Comparison of ENCODE assay signal across 12 mouse cellular contexts in the genomic region with DNA sequence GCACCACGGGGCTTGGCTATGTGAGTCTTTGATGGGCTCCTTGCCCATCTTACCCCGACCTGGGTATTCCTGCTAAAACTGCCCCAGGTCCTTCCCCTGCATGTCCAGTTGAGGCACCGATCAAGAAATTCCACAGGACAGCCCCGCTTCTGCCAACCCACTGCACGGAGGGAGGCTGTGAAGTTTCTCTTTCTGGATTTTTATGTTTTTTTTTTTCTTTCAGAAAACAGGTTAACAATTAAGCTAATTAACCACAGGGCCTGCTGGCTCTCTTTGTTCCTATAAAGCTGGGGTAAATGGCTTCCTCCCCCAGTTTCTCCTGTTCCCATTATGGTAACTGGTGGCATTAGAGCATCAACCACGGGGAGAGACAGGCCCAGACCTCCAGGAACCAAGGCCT. TPM values are rescaled to one million over a fixed set of nuclear protein-coding genes. Genes with fewer than 3 reads are reported as not detected.
DNase-seq lines count a peak whose midpoint lies in the region; ATAC-seq and TF ChIP-seq lines count a peak whose summit lies in the region.
"Had no signal": no experiment of that assay in that cellular context is flagged by ENCODE, and none has a peak within 500 bp of the region (broad histone marks: within the 10 kb centered on the region; RNA-seq: fewer than 3 reads in every experiment).

No protein-coding gene starts in this region.

- peaks cover 43% of the 10 kb centered on the region for H3K27me3 ChIP-seq in forebrain, embryonic 12.5 days
- peaks cover 38% of the 10 kb centered on the region for H3K27me3 ChIP-seq in forebrain, embryonic 13.5 days
- H3K27me3 ChIP-seq in liver, adult 2 months (ENCODE audit: control insufficient read depth, insufficient read depth, low read length) = no peaks in the 10 kb centered on the region
- no peaks in the 10 kb centered on the region for H3K27me3 ChIP-seq in kidney, embryonic 16.5 days (ENCODE audit: insufficient read depth, low read length)
- no peaks in the 10 kb centered on the region for H3K27me3 ChIP-seq in stomach, embryonic 14.5 days (ENCODE audit: control insufficient read depth, insufficient read depth, low read length)
- no peaks in the 10 kb centered on the region for H3K27me3 ChIP-seq in cerebellum, adult 2 months (ENCODE audit: control insufficient read depth, insufficient read depth, low read length)

- TF ChIP-seq POLR2A in liver, adult 2 months (IDR thresholded peaks at IDR 0.05; ENCODE audit: extremely low read depth, insufficient read depth, low read length) = no peak
- no peak for TF ChIP-seq POLR2A in cerebellum, adult 2 months (IDR thresholded peaks at IDR 0.05; ENCODE audit: borderline replicate concordance, insufficient read depth, low read length)

- H3K9ac ChIP-seq in forebrain, embryonic 12.5 days = 0 out of 2 replicates have a peak overlapping the region, but pooled peaks have one; percentile 21
- H3K9ac ChIP-seq in forebrain, embryonic 13.5 days = no peak overlapping the region
- no peak overlapping the region for H3K9ac ChIP-seq in liver, adult 2 months (ENCODE audit: low read depth, low read length)
- peak overlapping the region; percentile 54 for H3K9ac ChIP-seq in kidney, embryonic 16.5 days (replicated peaks; ENCODE audit: low read length)
- H3K9ac ChIP-seq in stomach, embryonic 14.5 days (replicated peaks; ENCODE audit: low read depth, low read length) = no peak overlapping the region

- no peak for DNase-seq in liver, adult 2 months (ENCODE audit: extremely low read depth, low read depth, low spot score)
- DNase-seq in liver = no peak
- DNase-seq in cerebellum, adult 2 months = no peak
- DNase-seq: gastrocnemius, postnatal 14 days; right cerebral cortex, postnatal 4 days had no signal

- WGBS in forebrain, embryonic 12.5 days = 51% methylated on average over 6 of the region's 6 CpGs
- 50% methylated on average over 6 of the region's 6 CpGs for WGBS in forebrain, embryonic 13.5 days
- 53% methylated on average over 6 of the region's 6 CpGs for WGBS in liver, adult 2 months
- 49% methylated on average over 6 of the region's 6 CpGs for WGBS in kidney, embryonic 16.5 days
- WGBS in stomach, embryonic 14.5 days = 71% methylated on average over 6 of the region's 6 CpGs
- 84% methylated on average over 6 of the region's 6 CpGs for WGBS in cerebellum, adult 2 months

- H3K79me2 ChIP-seq in liver, adult 2 months (ENCODE audit: control insufficient read depth, insufficient read depth, low read length) = peaks cover 27% of the 10 kb centered on the region; the same call in 1 of the 2 replicates

- H3K27ac ChIP-seq in forebrain, embryonic 12.5 days = no peak overlapping the region
- H3K27ac ChIP-seq in forebrain, embryonic 13.5 days = no peak overlapping the region
- peak overlapping the region; percentile 95 for H3K27ac ChIP-seq in liver, adult 2 months (replicated peaks; ENCODE audit: insufficient read depth, low read depth, low read length)
- H3K27ac ChIP-seq in kidney, embryonic 16.5 days (ENCODE audit: low read length) = peak overlapping the region; percentile 94
- peak overlapping the region; percentile 79; the same call in 1 of the 2 replicates for H3K27ac ChIP-seq in stomach, embryonic 14.5 days (ENCODE audit: low read length)
- H3K27ac ChIP-seq in cerebellum, adult 2 months (ENCODE audit: insufficient read depth, low read length) = no peak overlapping the region
- H3K27ac ChIP-seq: left cerebral cortex, adult 2 months had no signal

- no peak for TF ChIP-seq CTCF in liver, adult 2 months (IDR thresholded peaks at IDR 0.05; ENCODE audit: low read depth, low read length)
- TF ChIP-seq CTCF in cerebellum, adult 2 months (IDR thresholded peaks at IDR 0.05; ENCODE audit: borderline replicate concordance, insufficient read depth, low read depth, low read length) = no peak

- H3K36me3 ChIP-seq in forebrain, embryonic 12.5 days (replicated peaks) = no peaks in the 10 kb centered on the region
- no peaks in the 10 kb centered on the region for H3K36me3 ChIP-seq in forebrain, embryonic 13.5 days (ENCODE audit: poor library complexity, severe bottlenecking)
- H3K36me3 ChIP-seq in liver, adult 2 months (ENCODE audit: control insufficient read depth, insufficient read depth, low read length) = no peaks in the 10 kb centered on the region
- H3K36me3 ChIP-seq in kidney, embryonic 16.5 days (ENCODE audit: insufficient read depth, low read length) = no peaks in the 10 kb centered on the region
- no peaks in the 10 kb centered on the region for H3K36me3 ChIP-seq in stomach, embryonic 14.5 days (ENCODE audit: control insufficient read depth, insufficient read depth, low read length)

- H3K9me3 ChIP-seq in forebrain, embryonic 12.5 days = no peaks in the 10 kb centered on the region
- no peaks in the 10 kb centered on the region for H3K9me3 ChIP-seq in forebrain, embryonic 13.5 days (replicated peaks)
- H3K9me3 ChIP-seq in kidney, embryonic 16.5 days (ENCODE audit: low read length) = no peaks in the 10 kb centered on the region
- H3K9me3 ChIP-seq in stomach, embryonic 14.5 days (ENCODE audit: control insufficient read depth, low read depth, low read length) = no peaks in the 10 kb centered on the region

- ATAC-seq in forebrain, embryonic 12.5 days (ENCODE audit: low FRiP score) = no peak
- no peak for ATAC-seq in forebrain, embryonic 13.5 days
- ATAC-seq in kidney, embryonic 16.5 days (ENCODE audit: low FRiP score, low TSS enrichment) = no peak
- ATAC-seq in stomach, embryonic 14.5 days (ENCODE audit: insufficient number of reproducible peaks, insufficient read depth, low FRiP score, low read depth) = no peak
- no peak for ATAC-seq in granulocyte monocyte progenitor cell, adult 5-6 weeks (replicated peaks; ENCODE audit: poor library complexity, severe bottlenecking)

- H3K4me1 ChIP-seq in forebrain, embryonic 12.5 days = peaks cover 16% of the 10 kb centered on the region
- peaks cover 12% of the 10 kb centered on the region; the same call in 1 of the 2 replicates for H3K4me1 ChIP-seq in forebrain, embryonic 13.5 days
- H3K4me1 ChIP-seq in liver, adult 2 months (ENCODE audit: control insufficient read depth, insufficient read depth, low read length) = peaks cover 46% of the 10 kb centered on the region
- peaks cover 87% of the 10 kb centered on the region for H3K4me1 ChIP-seq in kidney, embryonic 16.5 days (ENCODE audit: insufficient read depth, low read length)
- peaks cover 44% of the 10 kb centered on the region for H3K4me1 ChIP-seq in stomach, embryonic 14.5 days (ENCODE audit: control insufficient read depth, insufficient read depth, low read length)
- H3K4me1 ChIP-seq in cerebellum, adult 2 months (ENCODE audit: control insufficient read depth, insufficient read depth, low read length) = no peaks in the 10 kb centered on the region

- H3K4me3 ChIP-seq in forebrain, embryonic 12.5 days (replicated peaks) = no peak overlapping the region
- H3K4me3 ChIP-seq in forebrain, embryonic 13.5 days = no peak overlapping the region
- H3K4me3 ChIP-seq in liver, adult 2 months (ENCODE audit: insufficient read depth, low read depth, low read length) = no peak overlapping the region
- H3K4me3 ChIP-seq in kidney, embryonic 16.5 days (ENCODE audit: low read length) = no peak overlapping the region
- no peak overlapping the region for H3K4me3 ChIP-seq in stomach, embryonic 14.5 days (ENCODE audit: low read depth, low read length)
- no peak overlapping the region for H3K4me3 ChIP-seq in cerebellum, adult 2 months (replicated peaks; ENCODE audit: insufficient read depth, low read depth, low read length)
- H3K4me3 ChIP-seq: left cerebral cortex, adult 2 months had no signal

- H3K4me2 ChIP-seq in forebrain, embryonic 12.5 days = no peak overlapping the region
- H3K4me2 ChIP-seq in forebrain, embryonic 13.5 days = no peak overlapping the region
- H3K4me2 ChIP-seq in kidney, embryonic 16.5 days (replicated peaks; ENCODE audit: low read depth, low read length) = peak overlapping the region; percentile 13; the same call in 1 of the 2 replicates
- no peak overlapping the region for H3K4me2 ChIP-seq in stomach, embryonic 14.5 days (replicated peaks; ENCODE audit: low read depth, low read length)

RNA-seq across cellular contexts. Expression of a gene that starts 10.2 kb away (rescaled TPM):
- 2.4 and 2.7 TPM in 2 replicates for polyA plus RNA-seq in forebrain, embryonic 12.5 days (2016; fragmentation: Nextera tagmentation; extraction: Ambion mirVana)
- 0.68 and 1.2 TPM in 2 replicates for polyA plus RNA-seq in forebrain, embryonic 13.5 days (2015; fragmentation: Nextera tagmentation; extraction: Ambion mirVana)
- 15.8 and 17.2 TPM in 2 replicates for total RNA-seq in liver, adult 2 months (2014; rRNA removed)
- 46.8 and 52.7 TPM in 2 replicates for polyA plus RNA-seq in liver, adult 2 months (2012; rRNA removed)
- polyA plus RNA-seq in kidney, embryonic 16.5 days (2015; fragmentation: Nextera tagmentation; extraction: Ambion mirVana) = 58.3 and 64.5 TPM in 2 replicates
- 37.6 and 41.1 TPM in 2 replicates for polyA plus RNA-seq in stomach, embryonic 14.5 days (2014; fragmentation: Nextera tagmentation; extraction: Ambion mirVana)
- total RNA-seq in granulocyte monocyte progenitor cell, adult 5-6 weeks (2014; fragmentation: Nextera tagmentation) = 4.2 and 11.3 TPM in 2 replicates
- total RNA-seq in granulocyte monocyte progenitor cell, adult 5-6 weeks (2017) = 2.8 and 4.1 TPM in 2 replicates
- polyA plus RNA-seq in cerebellum, adult 2 months (2012; rRNA removed) = 1.8 and 2.5 TPM in 2 replicates

RNA-seq across cellular contexts. Expression of a gene that starts 19.5 kb away (rescaled TPM):
- 27.1 and 28.4 TPM in 2 replicates for polyA plus RNA-seq in forebrain, embryonic 12.5 days (2016; fragmentation: Nextera tagmentation; extraction: Ambion mirVana)
- 23.2 and 23.9 TPM in 2 replicates for polyA plus RNA-seq in forebrain, embryonic 13.5 days (2015; fragmentation: Nextera tagmentation; extraction: Ambion mirVana)
- total RNA-seq in liver, adult 2 months (2014; rRNA removed) = 4.0 and 5.8 TPM in 2 replicates
- polyA plus RNA-seq in liver, adult 2 months (2012; rRNA removed) = 11.2 and 15.6 TPM in 2 replicates
- 48.1 and 50.2 TPM in 2 replicates for polyA plus RNA-seq in kidney, embryonic 16.5 days (2015; fragmentation: Nextera tagmentation; extraction: Ambion mirVana)
- polyA plus RNA-seq in stomach, embryonic 14.5 days (2014; fragmentation: Nextera tagmentation; extraction: Ambion mirVana) = 24.3 and 25.0 TPM in 2 replicates
- 21.9 and 22.5 TPM in 2 replicates for total RNA-seq in granulocyte monocyte progenitor cell, adult 5-6 weeks (2014; fragmentation: Nextera tagmentation)
- total RNA-seq in granulocyte monocyte progenitor cell, adult 5-6 weeks (2017) = 8.5 and 18.6 TPM in 2 replicates
- 21.1 and 25.0 TPM in 2 replicates for polyA plus RNA-seq in cerebellum, adult 2 months (2012; rRNA removed)

RNA-seq across cellular contexts. Expression of a gene that starts 20.6 kb away (rescaled TPM):
- 15.5 and 19.5 TPM in 2 replicates for polyA plus RNA-seq in forebrain, embryonic 12.5 days (2016; fragmentation: Nextera tagmentation; extraction: Ambion mirVana)
- polyA plus RNA-seq in forebrain, embryonic 13.5 days (2015; fragmentation: Nextera tagmentation; extraction: Ambion mirVana) = 10.7 and 13.3 TPM in 2 replicates
- 2.9 and 3.8 TPM in 2 replicates for total RNA-seq in liver, adult 2 months (2014; rRNA removed)
- 8.9 and 9.7 TPM in 2 replicates for polyA plus RNA-seq in liver, adult 2 months (2012; rRNA removed)
- 21.5 and 23.6 TPM in 2 replicates for polyA plus RNA-seq in kidney, embryonic 16.5 days (2015; fragmentation: Nextera tagmentation; extraction: Ambion mirVana)
- polyA plus RNA-seq in stomach, embryonic 14.5 days (2014; fragmentation: Nextera tagmentation; extraction: Ambion mirVana) = 14.3 and 15.3 TPM in 2 replicates
- 1.9 and 5.1 TPM in 2 replicates for total RNA-seq in granulocyte monocyte progenitor cell, adult 5-6 weeks (2014; fragmentation: Nextera tagmentation)
- total RNA-seq in granulocyte monocyte progenitor cell, adult 5-6 weeks (2017) = 1.7 and 3.5 TPM in 2 replicates
- 16.5 and 17.1 TPM in 2 replicates for polyA plus RNA-seq in cerebellum, adult 2 months (2012; rRNA removed)

RNA-seq across cellular contexts. Expression of a gene that starts 24.2 kb away (rescaled TPM):
- polyA plus RNA-seq in forebrain, embryonic 12.5 days (2016; fragmentation: Nextera tagmentation; extraction: Ambion mirVana) = 0.17 and 0.31 TPM in 2 replicates
- polyA plus RNA-seq in forebrain, embryonic 13.5 days (2015; fragmentation: Nextera tagmentation; extraction: Ambion mirVana) = 0.21 TPM in 1 of 2 replicates, not detected in the other
- 0.07 and 0.28 TPM in 2 replicates for total RNA-seq in liver, adult 2 months (2014; rRNA removed)
- 0.51 and 0.56 TPM in 2 replicates for polyA plus RNA-seq in liver, adult 2 months (2012; rRNA removed)
- 12.6 and 14.2 TPM in 2 replicates for polyA plus RNA-seq in kidney, embryonic 16.5 days (2015; fragmentation: Nextera tagmentation; extraction: Ambion mirVana)
- polyA plus RNA-seq in stomach, embryonic 14.5 days (2014; fragmentation: Nextera tagmentation; extraction: Ambion mirVana) = 3.1 and 5.9 TPM in 2 replicates
- 4.4 and 5.4 TPM in 2 replicates for total RNA-seq in granulocyte monocyte progenitor cell, adult 5-6 weeks (2014; fragmentation: Nextera tagmentation)
- 1.1 and 2.1 TPM in 2 replicates for total RNA-seq in granulocyte monocyte progenitor cell, adult 5-6 weeks (2017)
- polyA plus RNA-seq in cerebellum, adult 2 months (2012; rRNA removed) = 0.16 and 0.32 TPM in 2 replicates
- total RNA-seq: midbrain, postnatal 0 days had no signal

Comparison
In these comparisons a context has a peak if more than half of its experiments do, and no peak if none do; other contexts are left out.
1. H3K9ac ChIP-seq: peak in forebrain, embryonic 12.5 days (single experiment) and kidney, embryonic 16.5 days (single experiment); none in forebrain, embryonic 13.5 days (single experiment), liver, adult 2 months (single experiment) and stomach, embryonic 14.5 days (single experiment).
2. H3K27ac ChIP-seq: peak in liver, adult 2 months (single experiment), kidney, embryonic 16.5 days (single experiment) and stomach, embryonic 14.5 days (single experiment); none in forebrain, embryonic 12.5 days (single experiment), forebrain, embryonic 13.5 days (single experiment) and cerebellum, adult 2 months (single experiment).
3. RNA of a gene that starts 10.2 kb away (polyA plus RNA-seq): 58.3 to 64.5 TPM in kidney, embryonic 16.5 days, 46.8 to 52.7 TPM in liver, adult 2 months and 37.6 to 41.1 TPM in stomach, embryonic 14.5 days; 1.8 to 2.5 TPM in cerebellum, adult 2 months, 2.4 to 2.7 TPM in forebrain, embryonic 12.5 days and 0.68 to 1.2 TPM in forebrain, embryonic 13.5 days; every median in the first group is over 10 times any median in the second.